Mouse (Mus musculus): ENCODE results near the gene Tyrobp. TPM values are rescaled to one million over a fixed set of nuclear protein-coding genes. Genes with fewer than 3 reads are reported as not detected.

The Tyrobp gene
- total and polyA plus RNA-seq, 3 experiments = 12.5 to 92.7 (median 12.9) TPM

GRCm38 (mm10) chr7:30421175-30421889 is 7.8 kb downstream of the Tyrobp start, which contains the start of gene Nfkbid:
TSS of gene Nfkbid (plus strand) at chr7:30421732.
- DNase-seq (ENCODE audit: low spot score) = peak; percentile 67
- ATAC-seq (ENCODE audit: extremely low read depth, insufficient number of reproducible peaks, low FRiP score, poor library complexity, severe bottlenecking) = peak; percentile 38; the same call in 1 of the 2 replicates
- no peaks in the 10 kb centered on the region for H3K9me3 ChIP-seq (replicated peaks)
- peaks cover 39% of the 10 kb centered on the region for H3K4me1 ChIP-seq (ENCODE audit: insufficient read depth, low read depth, low read length)
- H3K36me3 ChIP-seq (replicated peaks) = peaks cover 30% of the 10 kb centered on the region
- H3K27me3 ChIP-seq (ENCODE audit: insufficient read depth, low read length) = 0 out of 2 replicates have a peak, but pooled peaks cover 2% of the 10 kb centered on the region
- peak within 1 kb of the TSS; percentile 70 for H3K4me3 ChIP-seq (ENCODE audit: low read depth, low read length)
- no peak for TF ChIP-seq CTCF (IDR thresholded peaks at IDR 0.05; ENCODE audit: low read depth, low read length)
- no peak for TF ChIP-seq GATA2 (IDR thresholded peaks at IDR 0.05; ENCODE audit: borderline replicate concordance, low read depth, low read length)
- TF ChIP-seq POLR2AphosphoS5 (IDR thresholded peaks at IDR 0.05; ENCODE audit: insufficient replicate concordance, low read depth, low read length) = no peak
- TF ChIP-seq TAL1 (conservative IDR thresholded peaks at IDR 0.05; ENCODE audit: low read depth, low read length) = no peak
- no peak for TF ChIP-seq GATA1 (IDR thresholded peaks at IDR 0.05; ENCODE audit: borderline replicate concordance, low read length)

DNA sequence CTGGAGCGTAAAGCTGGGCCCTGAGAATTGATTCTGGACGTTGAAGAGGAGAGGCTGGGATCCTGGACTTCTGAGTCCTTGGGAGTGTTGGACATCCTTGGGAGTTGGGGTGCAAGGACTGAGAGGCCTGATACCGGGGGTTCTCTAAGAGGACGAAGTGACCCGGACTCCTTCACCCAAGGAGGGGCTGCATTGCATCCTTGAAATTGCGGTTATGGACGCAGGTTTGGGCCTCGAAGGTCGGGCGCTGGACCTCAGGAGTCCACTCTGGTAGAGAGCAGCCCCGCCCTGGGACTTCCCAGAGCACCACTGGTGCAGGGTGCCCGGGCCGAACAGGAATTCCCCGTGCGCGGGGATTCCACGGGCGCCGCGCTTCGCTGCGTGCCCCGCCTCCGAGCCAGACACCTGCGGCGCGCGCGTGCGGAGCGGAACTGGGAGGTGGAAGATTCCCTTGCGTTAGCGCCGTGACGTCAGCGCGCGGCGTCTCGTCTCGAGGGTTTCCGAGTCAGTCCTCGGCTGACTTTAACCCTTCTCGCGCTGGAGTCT is 8.4 kb downstream of the Tyrobp start:
- Histone ChIP-seq H3K36me3 (replicated peaks) (peaks cover 34% of the 10 kb centered on the region), H3K4me1 (ENCODE audit: insufficient read depth, low read depth, low read length) (peaks cover 39% of the 10 kb centered on the region), H3K9me3 (replicated peaks) (no peaks in the 10 kb centered on the region), H3K4me3 (ENCODE audit: low read depth, low read length) (peak overlapping the region; percentile 70), H3K27me3 (ENCODE audit: insufficient read depth, low read length) (0 out of 2 replicates have a peak, but pooled peaks cover 2% of the 10 kb centered on the region)
- DNase-seq (ENCODE audit: low spot score) (no peak), ATAC-seq (ENCODE audit: extremely low read depth, insufficient number of reproducible peaks, low FRiP score, poor library complexity, severe bottlenecking) (no peak)
- TF ChIP-seq GATA1 (IDR thresholded peaks at IDR 0.05; ENCODE audit: borderline replicate concordance, low read length) (no peak), GATA2 (IDR thresholded peaks at IDR 0.05; ENCODE audit: borderline replicate concordance, low read depth, low read length) (no peak), TAL1 (conservative IDR thresholded peaks at IDR 0.05; ENCODE audit: low read depth, low read length) (no peak), CTCF (IDR thresholded peaks at IDR 0.05; ENCODE audit: low read depth, low read length) (no peak), POLR2AphosphoS5 (IDR thresholded peaks at IDR 0.05; ENCODE audit: insufficient replicate concordance, low read depth, low read length) (no peak)

- TF ChIP-seq GATA1 (IDR thresholded peaks at IDR 0.05; ENCODE audit: borderline replicate concordance, low read length) = no peak
- no peak for TF ChIP-seq GATA2 (IDR thresholded peaks at IDR 0.05; ENCODE audit: borderline replicate concordance, low read depth, low read length)
- TF ChIP-seq TAL1 (conservative IDR thresholded peaks at IDR 0.05; ENCODE audit: low read depth, low read length) = no peak
- no peak for TF ChIP-seq CTCF (IDR thresholded peaks at IDR 0.05; ENCODE audit: low read depth, low read length)
- TF ChIP-seq POLR2AphosphoS5 (IDR thresholded peaks at IDR 0.05; ENCODE audit: insufficient replicate concordance, low read depth, low read length) = no peak
- H3K4me1 ChIP-seq (ENCODE audit: insufficient read depth, low read depth, low read length) = peaks cover 39% of the 10 kb centered on the region
- ATAC-seq (ENCODE audit: extremely low read depth, insufficient number of reproducible peaks, low FRiP score, poor library complexity, severe bottlenecking) = no peak
Observed at GRCm38 (mm10) chr7:30422560-30422959, 9.0 kb downstream of the Tyrobp start.

GRCm38 (mm10) chr7:30423071-30423641 is 9.6 kb downstream of the Tyrobp start:
- TF ChIP-seq CTCF (IDR thresholded peaks at IDR 0.05; ENCODE audit: low read depth, low read length) = no peak
- no peak for TF ChIP-seq GATA2 (IDR thresholded peaks at IDR 0.05; ENCODE audit: borderline replicate concordance, low read depth, low read length)
- Histone ChIP-seq H3K4me1 (ENCODE audit: insufficient read depth, low read depth, low read length) (peaks cover 39% of the 10 kb centered on the region), H3K27me3 (ENCODE audit: insufficient read depth, low read length) (0 out of 2 replicates have a peak, but pooled peaks cover 2% of the 10 kb centered on the region), H3K36me3 (replicated peaks) (peaks cover 44% of the 10 kb centered on the region), H3K4me3 (ENCODE audit: low read depth, low read length) (no peak overlapping the region), H3K9me3 (replicated peaks) (no peaks in the 10 kb centered on the region)
- no peak for ATAC-seq (ENCODE audit: extremely low read depth, insufficient number of reproducible peaks, low FRiP score, poor library complexity, severe bottlenecking)
- DNase-seq (ENCODE audit: low spot score) = no peak

More at GRCm38 (mm10) chr7:30422560-30422959, 9.0 kb downstream of the Tyrobp start:
- Histone ChIP-seq H3K36me3 (replicated peaks) (peaks cover 40% of the 10 kb centered on the region), H3K4me3 (ENCODE audit: low read depth, low read length) (peak overlapping the region; percentile 70), H3K27me3 (ENCODE audit: insufficient read depth, low read length) (0 out of 2 replicates have a peak, but pooled peaks cover 2% of the 10 kb centered on the region), H3K9me3 (replicated peaks) (no peaks in the 10 kb centered on the region)
- DNase-seq (ENCODE audit: low spot score) = no peak

- DNase-seq (ENCODE audit: low spot score) (no peak), ATAC-seq (ENCODE audit: extremely low read depth, insufficient number of reproducible peaks, low FRiP score, poor library complexity, severe bottlenecking) (no peak)
- TF ChIP-seq POLR2AphosphoS5 (IDR thresholded peaks at IDR 0.05; ENCODE audit: insufficient replicate concordance, low read depth, low read length) (no peak), GATA2 (IDR thresholded peaks at IDR 0.05; ENCODE audit: borderline replicate concordance, low read depth, low read length) (no peak), CTCF (IDR thresholded peaks at IDR 0.05; ENCODE audit: low read depth, low read length) (no peak), GATA1 (IDR thresholded peaks at IDR 0.05; ENCODE audit: borderline replicate concordance, low read length) (no peak), TAL1 (conservative IDR thresholded peaks at IDR 0.05; ENCODE audit: low read depth, low read length) (no peak)
- Histone ChIP-seq H3K9me3 (replicated peaks) (no peaks in the 10 kb centered on the region), H3K27me3 (ENCODE audit: insufficient read depth, low read length) (no peaks in the 10 kb centered on the region; the same call in 1 of the 2 replicates), H3K4me3 (ENCODE audit: low read depth, low read length) (no peak overlapping the region), H3K4me1 (ENCODE audit: insufficient read depth, low read depth, low read length) (no peaks in the 10 kb centered on the region), H3K36me3 (replicated peaks) (peaks cover 36% of the 10 kb centered on the region)
Observed at GRCm38 (mm10) chr7:30429327-30429726, 15.8 kb downstream of the Tyrobp start.

GRCm38 (mm10) chr7:30430191-30430590 is 16.6 kb downstream of the Tyrobp start:
- ATAC-seq (ENCODE audit: extremely low read depth, insufficient number of reproducible peaks, low FRiP score, poor library complexity, severe bottlenecking) (no peak), DNase-seq (ENCODE audit: low spot score) (no peak)
- no peak for TF ChIP-seq GATA1 (IDR thresholded peaks at IDR 0.05; ENCODE audit: borderline replicate concordance, low read length)
- no peak for TF ChIP-seq CTCF (IDR thresholded peaks at IDR 0.05; ENCODE audit: low read depth, low read length)
- TF ChIP-seq TAL1 (conservative IDR thresholded peaks at IDR 0.05; ENCODE audit: low read depth, low read length) = no peak
- TF ChIP-seq POLR2AphosphoS5 (IDR thresholded peaks at IDR 0.05; ENCODE audit: insufficient replicate concordance, low read depth, low read length) = no peak
- no peak overlapping the region for H3K4me3 ChIP-seq (ENCODE audit: low read depth, low read length)
- H3K4me1 ChIP-seq (ENCODE audit: insufficient read depth, low read depth, low read length) = no peaks in the 10 kb centered on the region
- no peaks in the 10 kb centered on the region; the same call in 1 of the 2 replicates for H3K27me3 ChIP-seq (ENCODE audit: insufficient read depth, low read length)
- no peaks in the 10 kb centered on the region for H3K9me3 ChIP-seq (replicated peaks)
- peaks cover 29% of the 10 kb centered on the region for H3K36me3 ChIP-seq (replicated peaks)

All from G1E (cell line).